Mouse (Mus musculus): ENCODE results near the gene Men1. TPM values are rescaled to one million over a fixed set of nuclear protein-coding genes. Genes with fewer than 3 reads are reported as not detected.
"Not testable (repeated sequence)": the region's sequence is repeated elsewhere in the genome, so short reads cannot be mapped to it uniquely, and the experiment has no call there.

Men1 gene
- polyA plus RNA-seq, 1 experiment from 2014 or later: 66.1 TPM

- WGBS: 88% methylated on average over 5 of the region's 5 CpGs
- Histone ChIP-seq H3K4me2 (ENCODE audit: low read depth) (no peak overlapping the region), H3K36me3 (ENCODE audit: control insufficient read depth, insufficient read depth, low read length) (no peaks in the 10 kb centered on the region; the same call in 1 of the 2 replicates), H3K27me3 (ENCODE audit: control insufficient read depth, insufficient read depth, low read length) (no peaks in the 10 kb centered on the region), H3K4me1 (ENCODE audit: control insufficient read depth, insufficient read depth, low read length) (no peaks in the 10 kb centered on the region), H3K9ac (ENCODE audit: low read length) (no peak overlapping the region), H3K27ac (ENCODE audit: low read depth, low read length) (no peak overlapping the region), H3K4me3 (ENCODE audit: low read depth, low read length) (no peak overlapping the region), H3K9me3 (ENCODE audit: control insufficient read depth, low read length) (no peaks in the 10 kb centered on the region)
- no peak for DNase-seq (ENCODE audit: low spot score)
- no peak for ATAC-seq (ENCODE audit: insufficient read depth, low FRiP score, low TSS enrichment)
Measured at GRCm38 (mm10) chr19:6310181-6310580, 24.6 kb upstream of the Men1 start.

- not testable (repeated sequence) for H3K4me1 ChIP-seq (ENCODE audit: control insufficient read depth, insufficient read depth, low read length); H3K27me3 ChIP-seq (ENCODE audit: control insufficient read depth, insufficient read depth, low read length); H3K9ac ChIP-seq (ENCODE audit: low read length); H3K27ac ChIP-seq (ENCODE audit: low read depth, low read length); H3K9me3 ChIP-seq (ENCODE audit: control insufficient read depth, low read length); H3K36me3 ChIP-seq (ENCODE audit: control insufficient read depth, insufficient read depth, low read length); DNase-seq (ENCODE audit: low spot score); ATAC-seq (ENCODE audit: insufficient read depth, low FRiP score, low TSS enrichment); H3K4me2 ChIP-seq (ENCODE audit: low read depth); H3K4me3 ChIP-seq (ENCODE audit: low read depth, low read length)
- WGBS: 92% methylated on average over 3 of the region's 3 CpGs
Measured at GRCm38 (mm10) chr19:6311783-6312182, 23.0 kb upstream of the Men1 start.

GRCm38 (mm10) chr19:6313796-6314195 lies 21.0 kb upstream of the Men1 start:
- no peaks in the 10 kb centered on the region for H3K9me3 ChIP-seq (ENCODE audit: control insufficient read depth, low read length)
- ATAC-seq (ENCODE audit: insufficient read depth, low FRiP score, low TSS enrichment): no peak
- H3K27me3 ChIP-seq (ENCODE audit: control insufficient read depth, insufficient read depth, low read length): no peaks in the 10 kb centered on the region
- H3K9ac ChIP-seq (ENCODE audit: low read length): no peak overlapping the region
- no peaks in the 10 kb centered on the region for H3K4me1 ChIP-seq (ENCODE audit: control insufficient read depth, insufficient read depth, low read length)
- 91% methylated on average over 8 of the region's 8 CpGs for WGBS
- H3K27ac ChIP-seq (ENCODE audit: low read depth, low read length): no peak overlapping the region
- no peak overlapping the region for H3K4me3 ChIP-seq (ENCODE audit: low read depth, low read length)
- H3K4me2 ChIP-seq (ENCODE audit: low read depth): no peak overlapping the region
- no peak for DNase-seq (ENCODE audit: low spot score)
- no peaks in the 10 kb centered on the region; the same call in none of the 2 replicates for H3K36me3 ChIP-seq (ENCODE audit: control insufficient read depth, insufficient read depth, low read length)

- ATAC-seq (ENCODE audit: insufficient read depth, low FRiP score, low TSS enrichment) (no peak), DNase-seq (ENCODE audit: low spot score) (no peak)
- H3K4me2 ChIP-seq (ENCODE audit: low read depth): no peak overlapping the region
- H3K4me3 ChIP-seq (ENCODE audit: low read depth, low read length): no peak overlapping the region
- WGBS: 86% methylated on average over 8 of the region's 8 CpGs
- no peaks in the 10 kb centered on the region for H3K27me3 ChIP-seq (ENCODE audit: control insufficient read depth, insufficient read depth, low read length)
- H3K4me1 ChIP-seq (ENCODE audit: control insufficient read depth, insufficient read depth, low read length): no peaks in the 10 kb centered on the region
- H3K9me3 ChIP-seq (ENCODE audit: control insufficient read depth, low read length): no peaks in the 10 kb centered on the region
- H3K9ac ChIP-seq (ENCODE audit: low read length): no peak overlapping the region
- no peaks in the 10 kb centered on the region; the same call in none of the 2 replicates for H3K36me3 ChIP-seq (ENCODE audit: control insufficient read depth, insufficient read depth, low read length)
- no peak overlapping the region for H3K27ac ChIP-seq (ENCODE audit: low read depth, low read length)
Measured at GRCm38 (mm10) chr19:6314513-6314912, 20.3 kb upstream of the Men1 start.

GRCm38 (mm10) chr19:6315573-6315972 lies 19.2 kb upstream of the Men1 start:
- Histone ChIP-seq H3K4me3 (ENCODE audit: low read depth, low read length) (no peak overlapping the region), H3K27ac (ENCODE audit: low read depth, low read length) (no peak overlapping the region), H3K9ac (ENCODE audit: low read length) (no peak overlapping the region), H3K36me3 (ENCODE audit: control insufficient read depth, insufficient read depth, low read length) (no peaks in the 10 kb centered on the region; the same call in none of the 2 replicates), H3K27me3 (ENCODE audit: control insufficient read depth, insufficient read depth, low read length) (no peaks in the 10 kb centered on the region), H3K4me1 (ENCODE audit: control insufficient read depth, insufficient read depth, low read length) (no peaks in the 10 kb centered on the region), H3K4me2 (ENCODE audit: low read depth) (no peak overlapping the region), H3K9me3 (ENCODE audit: control insufficient read depth, low read length) (no peaks in the 10 kb centered on the region)
- WGBS: 80% methylated on average over 14 of the region's 14 CpGs
- no peak for ATAC-seq (ENCODE audit: insufficient read depth, low FRiP score, low TSS enrichment)
- no peak for DNase-seq (ENCODE audit: low spot score)

GRCm38 (mm10) chr19:6318145-6318544 lies 16.6 kb upstream of the Men1 start:
- ATAC-seq (ENCODE audit: insufficient read depth, low FRiP score, low TSS enrichment): no peak
- H3K27me3 ChIP-seq (ENCODE audit: control insufficient read depth, insufficient read depth, low read length): no peaks in the 10 kb centered on the region

GRCm38 (mm10) chr19:6321358-6321757 lies 13.4 kb upstream of the Men1 start:
- WGBS: 89% methylated on average over 8 of the region's 8 CpGs
- Histone ChIP-seq H3K4me2 (ENCODE audit: low read depth) (no peak overlapping the region), H3K27ac (ENCODE audit: low read depth, low read length) (no peak overlapping the region), H3K4me1 (ENCODE audit: control insufficient read depth, insufficient read depth, low read length) (no peaks in the 10 kb centered on the region), H3K9me3 (ENCODE audit: control insufficient read depth, low read length) (no peaks in the 10 kb centered on the region), H3K27me3 (ENCODE audit: control insufficient read depth, insufficient read depth, low read length) (no peaks in the 10 kb centered on the region), H3K36me3 (ENCODE audit: control insufficient read depth, insufficient read depth, low read length) (no peaks in the 10 kb centered on the region; the same call in 1 of the 2 replicates), H3K9ac (ENCODE audit: low read length) (no peak overlapping the region), H3K4me3 (ENCODE audit: low read depth, low read length) (no peak overlapping the region)
- ATAC-seq (ENCODE audit: insufficient read depth, low FRiP score, low TSS enrichment): no peak
- no peak for DNase-seq (ENCODE audit: low spot score)

More at GRCm38 (mm10) chr19:6318145-6318544, 16.6 kb upstream of the Men1 start:
- Histone ChIP-seq H3K36me3 (ENCODE audit: control insufficient read depth, insufficient read depth, low read length) (no peaks in the 10 kb centered on the region; the same call in none of the 2 replicates), H3K4me3 (ENCODE audit: low read depth, low read length) (no peak overlapping the region), H3K9ac (ENCODE audit: low read length) (no peak overlapping the region), H3K9me3 (ENCODE audit: control insufficient read depth, low read length) (no peaks in the 10 kb centered on the region), H3K4me2 (ENCODE audit: low read depth) (no peak overlapping the region), H3K27ac (ENCODE audit: low read depth, low read length) (no peak overlapping the region), H3K4me1 (ENCODE audit: control insufficient read depth, insufficient read depth, low read length) (no peaks in the 10 kb centered on the region)
- no peak for DNase-seq (ENCODE audit: low spot score)
- 92% methylated on average over 12 of the region's 12 CpGs for WGBS

GRCm38 (mm10) chr19:6321786-6322621 lies 12.8 kb upstream of the Men1 start:
- no peak overlapping the region for H3K27ac ChIP-seq (ENCODE audit: low read depth, low read length)
- no peaks in the 10 kb centered on the region for H3K36me3 ChIP-seq (ENCODE audit: control insufficient read depth, insufficient read depth, low read length)
- H3K4me1 ChIP-seq (ENCODE audit: control insufficient read depth, insufficient read depth, low read length): no peaks in the 10 kb centered on the region
- 83% methylated on average over 33 of the region's 33 CpGs for WGBS
- no peaks in the 10 kb centered on the region for H3K27me3 ChIP-seq (ENCODE audit: control insufficient read depth, insufficient read depth, low read length)
- H3K4me3 ChIP-seq (ENCODE audit: low read depth, low read length): no peak overlapping the region
- ATAC-seq (ENCODE audit: insufficient read depth, low FRiP score, low TSS enrichment): no peak
- H3K4me2 ChIP-seq (ENCODE audit: low read depth): no peak overlapping the region
- no peak for DNase-seq (ENCODE audit: low spot score)
- H3K9ac ChIP-seq (ENCODE audit: low read length): no peak overlapping the region
- H3K9me3 ChIP-seq (ENCODE audit: control insufficient read depth, low read length): no peaks in the 10 kb centered on the region

- ATAC-seq (ENCODE audit: insufficient read depth, low FRiP score, low TSS enrichment) (no peak), DNase-seq (ENCODE audit: low spot score) (no peak)
- no peaks in the 10 kb centered on the region for H3K27me3 ChIP-seq (ENCODE audit: control insufficient read depth, insufficient read depth, low read length)
- 82% methylated on average over 9 of the region's 9 CpGs for WGBS
- no peaks in the 10 kb centered on the region for H3K36me3 ChIP-seq (ENCODE audit: control insufficient read depth, insufficient read depth, low read length)
- no peak overlapping the region for H3K9ac ChIP-seq (ENCODE audit: low read length)
- no peak overlapping the region for H3K4me3 ChIP-seq (ENCODE audit: low read depth, low read length)
- H3K9me3 ChIP-seq (ENCODE audit: control insufficient read depth, low read length): no peaks in the 10 kb centered on the region
- H3K4me1 ChIP-seq (ENCODE audit: control insufficient read depth, insufficient read depth, low read length): no peaks in the 10 kb centered on the region
- no peak overlapping the region for H3K4me2 ChIP-seq (ENCODE audit: low read depth)
- no peak overlapping the region for H3K27ac ChIP-seq (ENCODE audit: low read depth, low read length)
Measured at GRCm38 (mm10) chr19:6324751-6325150, 10.0 kb upstream of the Men1 start.
